Mouse (Mus musculus) spleen, embryonic (tissue): ENCODE results near the gene Arnt2.

Source experiments
- CTCF ChIA-PET: fragments of 350-600 bp; sonication (Branson Sonifier 250); formaldehyde crosslinking; loops from one replicate; lab custom pipeline; 2022; lab: Charles Lee

Gene Arnt2

DNA sequence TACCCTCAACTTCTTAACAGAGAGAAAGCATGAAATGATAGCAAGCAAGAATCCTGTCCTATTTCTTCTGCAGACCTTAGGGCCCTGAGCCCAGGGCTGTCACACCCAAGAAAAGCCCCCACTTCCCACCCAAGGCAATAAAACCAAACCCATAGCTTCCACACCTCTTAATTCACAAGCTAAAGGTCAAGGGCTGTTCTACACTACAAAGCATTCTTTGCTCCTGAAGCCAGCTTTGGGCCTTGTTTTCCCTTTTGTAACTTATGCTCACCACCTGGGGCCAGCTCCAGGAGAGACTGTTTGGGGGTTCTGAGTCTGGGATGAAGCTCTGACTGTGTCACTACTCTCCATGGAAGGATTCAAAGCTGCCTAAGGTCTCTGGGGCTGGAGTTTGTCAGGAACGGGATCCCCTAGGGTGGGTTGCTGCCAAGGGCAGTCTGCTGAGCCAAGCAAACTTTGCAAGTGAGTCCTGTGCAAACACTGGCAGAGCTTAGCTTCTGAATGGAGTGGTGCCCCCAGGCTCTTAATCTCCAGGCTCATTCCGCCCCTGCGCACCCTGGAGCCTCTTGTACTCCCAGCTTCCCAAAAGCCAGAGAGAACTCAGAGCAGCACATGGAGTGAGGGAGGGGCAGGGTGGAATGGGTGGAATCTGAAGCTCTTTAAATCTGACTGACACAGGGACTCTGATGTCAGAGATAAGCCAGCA is 161.9 kb downstream of the Arnt2 start:
- CTCF ChIA-PET: interaction anchor here (0.6 kb wide), 1 partner anchor 90 kb away, joined by 3 read pairs; no protein-coding TSS in a partner anchor

GRCm38 (mm10) chr7:84246878-84247277 is 163.1 kb downstream of the Arnt2 start:
- CTCF ChIA-PET: interaction anchor here (0.6 kb wide), 1 partner anchor 9 kb away, joined by 3 read pairs; no protein-coding TSS in a partner anchor

GRCm38 (mm10) chr7:84246093-84246492 is 163.9 kb downstream of the Arnt2 start:
- CTCF ChIA-PET: no interaction called here

DNA sequence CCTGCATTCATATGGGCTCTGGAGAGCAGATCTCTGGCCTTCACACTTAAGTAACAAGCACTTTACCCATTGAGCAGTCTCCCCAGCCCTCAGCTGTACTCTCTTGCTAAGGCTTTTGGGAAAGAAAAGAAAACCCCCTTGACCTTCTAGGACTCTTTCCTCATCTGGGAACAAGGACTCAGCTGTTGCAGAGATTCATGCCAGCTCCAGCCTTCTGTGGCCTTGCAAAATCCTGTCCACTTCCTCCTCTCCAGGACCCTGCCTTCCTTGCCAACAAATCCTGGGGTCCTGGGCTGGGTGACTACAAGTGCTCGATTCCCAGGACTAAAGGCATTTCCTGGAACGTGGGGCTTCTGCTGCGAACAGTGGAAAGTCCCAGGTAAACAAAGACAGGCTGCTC is 169.6 kb downstream of the Arnt2 start:
- CTCF ChIA-PET: no interaction called here

DNA sequence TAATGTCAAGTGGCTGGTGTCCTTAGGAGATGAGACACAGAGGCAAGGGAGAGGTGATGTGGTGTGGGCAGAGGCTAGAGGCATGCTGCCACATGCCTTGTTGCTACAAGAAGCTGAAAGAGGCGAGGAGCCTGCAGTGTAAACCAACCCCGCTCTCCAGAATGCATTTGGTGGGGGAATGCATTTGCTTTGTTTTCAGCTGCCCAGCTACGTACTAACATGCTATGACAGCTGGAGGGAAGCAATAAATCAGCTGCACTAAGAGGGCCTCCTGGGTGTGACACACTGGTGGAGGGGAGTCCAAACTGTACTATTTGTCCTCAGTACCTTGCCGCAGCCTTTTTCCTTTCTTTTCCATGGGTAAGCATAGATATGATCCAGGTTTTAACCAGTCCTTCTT is 172.3 kb downstream of the Arnt2 start:
- CTCF ChIA-PET: no interaction called here

DNA sequence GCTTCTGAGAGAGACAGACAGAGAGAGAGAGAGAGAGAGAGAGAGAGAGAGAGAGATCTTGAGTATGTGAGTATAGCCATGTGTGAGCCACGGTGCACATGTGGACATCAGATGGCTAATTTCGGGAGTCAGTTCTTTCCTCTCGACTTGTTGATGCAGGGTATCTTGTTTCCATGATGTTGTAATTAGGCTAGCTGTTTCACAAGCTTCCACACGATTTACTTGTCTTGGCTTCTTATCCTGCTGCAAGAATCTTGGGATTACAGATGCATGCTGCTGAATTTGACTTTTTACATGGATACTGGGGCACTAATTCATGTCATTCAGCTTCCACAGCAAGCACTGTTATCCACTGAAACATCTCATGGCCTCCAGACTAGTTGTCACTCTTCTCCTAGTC is 178.6 kb downstream of the Arnt2 start:
- CTCF ChIA-PET: no interaction called here

GRCm38 (mm10) chr7:84227652-84228051 is 182.3 kb downstream of the Arnt2 start:
- CTCF ChIA-PET: no interaction called here

DNA sequence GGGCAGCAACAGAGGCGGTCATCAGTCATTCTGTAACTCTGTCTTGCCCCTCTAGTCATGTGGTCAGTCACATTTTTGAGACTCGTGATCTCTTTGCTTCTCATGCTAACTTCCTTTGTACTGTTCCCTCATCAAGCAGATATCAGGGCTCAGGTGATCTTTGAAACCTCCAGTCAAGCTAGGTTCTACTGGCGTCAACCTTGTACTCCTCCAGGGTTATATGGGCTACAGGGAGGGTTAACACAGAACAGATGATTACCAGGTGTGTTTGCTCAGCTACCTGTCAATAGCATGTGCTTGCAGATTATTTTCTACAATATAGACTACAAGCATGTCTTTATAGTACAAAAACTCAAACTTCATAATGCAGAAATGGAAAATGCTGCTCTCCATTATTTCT is 183.1 kb downstream of the Arnt2 start:
- CTCF ChIA-PET: no interaction called here

DNA sequence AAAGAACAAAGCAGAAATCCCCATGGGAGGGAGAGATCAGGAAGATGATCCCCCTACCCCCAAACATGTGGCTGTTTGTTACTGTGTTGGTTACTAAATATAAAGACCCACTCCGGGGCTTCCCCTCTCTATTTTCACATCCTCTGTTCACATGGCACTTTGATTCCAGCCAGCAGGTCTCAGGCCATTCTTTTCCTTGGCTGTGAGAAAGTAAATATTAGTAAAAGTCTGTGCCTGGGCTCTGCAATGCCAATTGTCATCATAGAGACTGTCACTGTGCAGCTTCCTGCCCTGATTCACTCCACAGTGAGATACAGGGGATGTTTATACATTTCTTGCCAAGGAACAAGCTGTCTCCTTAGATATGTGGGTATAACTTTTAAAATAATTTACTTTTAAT is 197.9 kb downstream of the Arnt2 start:
- CTCF ChIA-PET: no interaction called here

- CTCF ChIA-PET: no interaction called here
These were observed 199.2 kb downstream of the Arnt2 start for GRCm38 (mm10) chr7:84210585-84211291.

GRCm38 (mm10) chr7:84203981-84204380 is 206.0 kb downstream of the Arnt2 start:
- CTCF ChIA-PET: no interaction called here

- CTCF ChIA-PET: no interaction called here
These were observed 208.6 kb downstream of the Arnt2 start for GRCm38 (mm10) chr7:84201151-84202068.

GRCm38 (mm10) chr7:84197208-84197860 is 212.6 kb downstream of the Arnt2 start:
- CTCF ChIA-PET: no interaction called here
